Mouse (Mus musculus): ENCODE data around the gene Olfr643.

DNA sequence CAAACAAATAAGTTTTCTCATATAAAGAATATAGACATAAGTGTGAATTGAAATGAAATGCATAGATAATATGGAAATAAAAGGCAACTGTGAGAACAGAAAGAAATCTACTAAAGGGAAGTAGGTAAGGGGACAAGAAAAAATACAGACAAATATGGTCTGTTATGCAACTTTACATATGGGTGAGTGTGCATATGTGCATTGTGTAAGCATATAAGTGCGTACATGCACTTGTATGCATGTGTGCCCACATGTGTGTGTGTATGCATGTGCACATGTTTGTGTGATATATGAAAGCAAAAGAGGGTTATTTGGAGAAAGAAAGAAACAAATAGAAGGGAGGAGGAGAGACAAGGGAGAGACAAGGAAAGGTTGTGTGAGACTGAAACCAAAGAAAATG lies 118.3 kb downstream of the Olfr643 start:
- no peak for TF ChIP-seq GATA1 (IDR thresholded peaks at IDR 0.05; ENCODE audit: low read length)
- no peak for TF ChIP-seq TAL1 (IDR thresholded peaks at IDR 0.05; ENCODE audit: low read length)
